Mouse (Mus musculus) intestine, embryonic 14.5 days (tissue): ENCODE measurements around the gene Efcab12. TPM values are rescaled to one million over a fixed set of nuclear protein-coding genes. Genes with fewer than 3 reads are reported as not detected.

Source experiments
- ATAC-seq: fragments of 200-750 bp; cut with Nextera tagmentation; replicated peaks from 2 replicates; pipeline ENCODE4 v1.8.0; 2017; ENCODE audit warnings: low read depth, moderate number of reproducible peaks, moderate TSS enrichment, moderate library complexity; ENCODE audit not compliant: low FRiP score, low TSS enrichment
- DNase-seq: peaks from one replicate; pipeline ENCODE4 v3.0.0-alpha.2; 2018; ENCODE audit warnings: low spot score
- H3K27ac ChIP-seq: fragments of 300-500 bp; sonication (generic); 2 replicates; pipeline ENCODE4 v1.5.1; 2014; ENCODE audit warnings: low read depth, mild to moderate bottlenecking, control low read depth
- H3K27me3 ChIP-seq: fragments of 300-500 bp; sonication (generic); replicated peaks from 2 replicates; pipeline ENCODE4 v1.6.1; 2014; ENCODE audit warnings: low read length, control low read depth; ENCODE audit not compliant: control insufficient read depth, insufficient read depth
- H3K36me3 ChIP-seq: fragments of 300-500 bp; sonication (generic); 2 replicates; pipeline ENCODE4 v1.6.1; 2014; ENCODE audit warnings: low read length, control low read depth; ENCODE audit not compliant: control insufficient read depth, insufficient read depth
- H3K4me1 ChIP-seq: fragments of 300-500 bp; sonication (generic); replicated peaks from 2 replicates; pipeline ENCODE4 v1.6.1; 2014; ENCODE audit warnings: low read length, control low read depth, mixed read lengths; ENCODE audit not compliant: control insufficient read depth, insufficient read depth
- H3K4me2 ChIP-seq: fragments of 300-500 bp; sonication (generic); 2 replicates; pipeline ENCODE4 v1.6.1; 2014; ENCODE audit warnings: low read length
- H3K4me3 ChIP-seq: fragments of 300-500 bp; sonication (generic); 2 replicates; pipeline ENCODE4 v1.5.1; 2014; ENCODE audit warnings: low read depth, low read length, control low read depth, mixed read lengths
- H3K9ac ChIP-seq: fragments of 300-500 bp; sonication (generic); 2 replicates; pipeline ENCODE4 v1.6.1; 2014; ENCODE audit warnings: mild to moderate bottlenecking, low read length
- H3K9me3 ChIP-seq: fragments of 300-500 bp; sonication (generic); 2 replicates; pipeline ENCODE4 v1.6.1; 2016; ENCODE audit warnings: low read length, control low read depth; ENCODE audit not compliant: control insufficient read depth
- WGBS: fragments of 180-500 bp; shearing (Covaris S2); extraction: QIAGEN DNeasy Blood & Tissue Kit; methylation state at CpG from one replicate; pipeline ENCODE4 v1.1.7; 2014; 5-methylcytosine and 5-hydroxymethylcytosine counted together
- polyA plus RNA-seq: library from polyadenylated mRNA; unstranded; fragments of >200 nt; fragmentation: Nextera tagmentation; extraction: Ambion mirVana; gene quantifications from 2 replicates; pipeline ENCODE4 v1.2.1, GENCODE M21; 2014

Efcab12 gene
- polyA plus RNA-seq, 1 experiment from 2014 or later = 0.69 TPM

DNA sequence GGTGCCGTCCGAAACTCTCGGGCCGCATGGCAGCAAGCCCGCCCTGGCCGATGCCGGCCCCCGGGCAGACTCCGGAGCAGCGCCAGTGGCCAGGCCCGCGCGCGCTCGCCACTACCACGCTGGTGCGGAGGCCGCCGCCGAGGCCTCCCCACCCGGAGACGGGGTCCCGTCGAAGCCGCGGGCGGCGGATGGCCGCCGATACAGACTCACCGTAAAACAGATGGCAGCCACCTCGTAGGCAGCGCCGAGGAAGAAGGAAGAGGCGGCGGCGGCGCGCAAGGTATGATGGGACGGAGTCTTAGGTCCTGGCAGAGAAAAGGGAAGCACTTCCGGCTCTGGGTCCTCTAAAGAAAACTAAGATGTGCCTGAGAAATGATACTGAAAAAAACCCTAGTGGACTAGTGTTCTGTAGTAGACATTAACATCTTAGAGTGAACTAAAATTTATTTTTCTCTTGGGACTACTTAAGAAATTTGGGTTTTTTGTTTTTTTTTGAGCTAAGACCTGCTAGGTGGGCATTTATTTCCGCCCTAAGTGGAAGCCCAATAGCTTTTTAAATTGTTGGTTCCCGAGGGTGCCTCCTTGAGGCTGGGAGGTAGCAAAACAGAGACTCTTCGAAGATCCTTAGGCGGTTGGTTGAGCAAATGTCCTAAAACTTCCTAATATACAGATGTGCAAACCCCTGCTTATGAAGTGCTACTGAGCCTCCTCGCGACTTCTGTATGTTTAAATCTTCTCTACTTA is 29.6 kb downstream of the Efcab12 start, which contains the start of gene Rpl32:
Rpl32 (minus strand) TSS at position 260 of the 744 bp plus-strand sequence.
- no peaks in the 10 kb centered on the region for H3K9me3 ChIP-seq
- under 1% methylated on average over 47 of the region's 47 CpGs for WGBS
- H3K4me2 ChIP-seq = peak within 1 kb of the TSS; percentile 98
- H3K36me3 ChIP-seq = peaks cover 40% of the 10 kb centered on the region
- peak within 1 kb of the TSS; percentile 100 for H3K4me3 ChIP-seq
- ATAC-seq (peak; percentile 81), DNase-seq (peak; percentile 95)
- H3K27me3 ChIP-seq = no peaks in the 10 kb centered on the region
- H3K27ac ChIP-seq = peak within 1 kb of the TSS; percentile 97
- peaks cover 17% of the 10 kb centered on the region for H3K4me1 ChIP-seq
- peak within 1 kb of the TSS; percentile 100 for H3K9ac ChIP-seq

DNA sequence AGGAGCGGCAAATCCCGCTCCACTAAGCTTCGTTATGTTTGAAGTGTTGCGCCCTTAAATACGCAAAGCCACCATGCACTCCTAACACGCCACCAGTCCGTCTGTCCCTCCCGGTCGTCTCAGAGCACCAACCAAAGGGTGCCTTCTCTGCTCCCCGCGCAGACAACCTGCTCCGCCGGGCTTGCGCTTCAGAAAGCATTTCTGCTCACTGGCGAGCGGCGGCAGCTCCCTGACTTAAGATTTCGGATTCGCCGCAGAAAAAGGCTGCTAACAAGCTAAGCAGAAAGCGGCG is 30.1 kb downstream of the Efcab12 start:
- WGBS = under 1% methylated on average over 22 of the region's 22 CpGs
- peak overlapping the region; percentile 97 for H3K27ac ChIP-seq
- H3K4me2 ChIP-seq = peak overlapping the region; percentile 98
- peaks cover 17% of the 10 kb centered on the region for H3K4me1 ChIP-seq
- H3K4me3 ChIP-seq = peak overlapping the region; percentile 100
- H3K9ac ChIP-seq = peak overlapping the region; percentile 100
- H3K27me3 ChIP-seq = no peaks in the 10 kb centered on the region
- ATAC-seq = no peak
- H3K36me3 ChIP-seq = peaks cover 43% of the 10 kb centered on the region
- no peak for DNase-seq
- no peaks in the 10 kb centered on the region for H3K9me3 ChIP-seq

DNA sequence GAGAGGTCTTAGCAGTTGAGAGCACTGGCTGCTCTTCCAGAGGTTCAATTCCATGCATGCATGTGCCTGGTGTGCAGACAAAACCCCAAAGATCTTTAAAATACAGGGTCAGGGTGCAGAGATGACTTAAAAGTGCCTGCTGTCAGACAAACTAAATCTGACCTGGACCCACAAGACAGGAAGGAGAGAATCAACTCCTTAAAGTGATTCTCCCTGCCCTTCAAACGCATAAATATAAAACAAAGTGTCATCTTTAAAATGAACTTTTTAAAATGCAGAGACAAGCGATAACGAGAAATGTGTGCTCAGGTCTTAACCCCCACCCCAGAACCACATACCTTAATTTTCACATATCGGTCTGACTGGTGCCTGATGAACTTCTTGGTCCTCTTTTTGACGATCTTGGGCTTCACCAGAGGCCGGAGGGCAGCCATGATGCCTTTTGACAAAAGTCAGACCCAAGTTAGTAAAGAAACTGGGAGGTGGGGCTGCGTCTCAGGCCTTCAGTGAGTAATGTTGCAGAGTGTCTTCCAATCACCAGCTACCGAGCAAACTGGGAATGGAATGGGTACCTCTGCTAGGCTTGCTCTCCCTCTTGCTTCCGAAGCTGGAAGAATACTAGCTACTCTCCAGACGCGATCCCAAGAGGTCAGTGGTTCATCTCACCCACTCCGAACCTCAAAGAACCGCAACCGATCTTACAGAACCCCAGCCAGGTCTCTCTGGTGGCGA is 30.6 kb downstream of the Efcab12 start:
- H3K4me2 ChIP-seq = peak overlapping the region; percentile 98
- H3K36me3 ChIP-seq = peaks cover 47% of the 10 kb centered on the region
- peaks cover 17% of the 10 kb centered on the region for H3K4me1 ChIP-seq
- peak; percentile 75 for DNase-seq
- peak overlapping the region; percentile 100 for H3K9ac ChIP-seq
- ATAC-seq = no peak
- H3K4me3 ChIP-seq = peak overlapping the region; percentile 100
- no peaks in the 10 kb centered on the region for H3K9me3 ChIP-seq
- WGBS = 4% methylated on average over 15 of the region's 15 CpGs
- no peaks in the 10 kb centered on the region for H3K27me3 ChIP-seq
- H3K27ac ChIP-seq = peak overlapping the region; percentile 97

DNA sequence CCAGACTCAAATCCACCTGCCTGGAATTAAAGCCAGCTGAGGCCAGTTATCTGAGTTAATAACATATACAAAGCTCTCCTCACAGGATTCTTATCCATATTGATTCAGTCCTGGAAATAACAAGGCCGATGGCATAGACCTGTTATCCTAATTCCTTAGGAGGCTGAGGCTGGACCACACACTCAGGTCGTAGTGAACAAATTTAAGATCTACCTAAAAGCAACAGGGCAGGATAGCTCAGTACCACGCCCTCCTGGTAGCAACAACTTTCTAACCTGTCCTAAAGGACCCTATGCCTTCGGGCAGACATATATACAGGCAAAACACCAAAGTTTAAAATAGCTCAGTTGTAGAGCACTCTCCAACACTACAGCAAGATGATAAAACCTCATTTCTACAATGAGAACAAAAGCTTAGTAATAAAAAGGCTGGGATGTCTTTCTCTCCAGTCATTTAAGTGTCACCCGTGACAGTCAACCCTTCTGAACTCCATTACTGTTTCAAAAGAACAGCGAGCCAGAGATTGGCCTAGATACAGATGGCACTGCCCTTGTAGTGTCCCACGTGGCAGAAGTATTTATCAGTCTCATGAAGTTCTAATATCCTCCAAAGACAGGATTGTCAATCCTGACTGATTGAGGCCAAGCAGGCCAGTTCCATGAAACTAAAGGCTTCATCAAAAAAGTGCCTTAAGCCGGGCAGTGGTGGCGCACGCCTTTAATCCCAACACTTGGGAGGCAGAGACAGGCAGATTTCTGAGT is 33.6 kb downstream of the Efcab12 start:
- Histone ChIP-seq H3K4me1 (peaks cover 17% of the 10 kb centered on the region), H3K27ac (no peak overlapping the region), H3K4me2 (no peak overlapping the region), H3K4me3 (no peak overlapping the region), H3K36me3 (peaks cover 77% of the 10 kb centered on the region), H3K27me3 (no peaks in the 10 kb centered on the region), H3K9ac (no peak overlapping the region), H3K9me3 (no peaks in the 10 kb centered on the region)
- no peak for ATAC-seq
- 72% methylated on average over 10 of the region's 10 CpGs for WGBS
- no peak for DNase-seq

DNA sequence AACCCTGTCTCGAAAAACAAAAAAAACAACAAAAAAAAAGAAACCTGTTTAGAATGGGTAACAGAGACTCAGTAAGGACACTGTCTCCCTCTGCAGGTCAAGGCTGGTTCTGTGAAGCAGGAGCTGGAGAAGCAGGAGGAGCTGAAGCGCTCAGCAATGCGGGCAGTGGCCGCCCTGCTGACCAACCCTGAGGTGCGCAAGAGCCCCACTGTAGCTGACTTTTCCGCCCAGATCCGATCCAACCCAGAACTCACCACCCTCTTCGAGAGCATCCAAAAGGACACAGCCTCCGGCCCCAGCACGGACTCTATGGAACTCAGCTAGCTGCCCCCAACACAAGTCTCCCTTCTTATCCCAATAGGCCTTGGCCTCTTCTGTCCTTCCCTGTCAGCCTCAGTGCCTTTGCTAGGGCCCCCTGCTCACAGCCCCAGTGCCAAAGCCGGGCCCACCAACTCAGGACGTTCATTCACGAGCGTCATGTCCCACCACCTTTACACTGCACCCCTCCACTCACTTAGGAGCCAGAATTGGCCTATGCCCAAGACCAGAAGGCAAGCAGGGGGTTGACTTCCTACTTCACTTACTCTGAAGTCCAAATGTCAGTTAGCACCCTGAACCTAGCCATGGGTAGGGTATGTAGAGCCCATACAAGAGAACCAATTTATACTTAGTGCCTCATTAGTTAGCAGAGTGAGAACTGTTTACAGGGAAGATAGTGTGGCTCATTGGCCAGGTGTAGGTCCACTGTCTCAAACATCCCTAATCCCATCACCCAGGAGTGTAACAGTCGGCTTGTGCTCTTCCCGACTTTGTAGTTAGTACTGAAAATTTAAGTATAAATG is 34.5 kb downstream of the Efcab12 start:
- Histone ChIP-seq H3K4me2 (no peak overlapping the region), H3K27me3 (no peaks in the 10 kb centered on the region), H3K36me3 (peaks cover 85% of the 10 kb centered on the region), H3K9ac (no peak overlapping the region), H3K27ac (no peak overlapping the region), H3K4me3 (no peak overlapping the region), H3K9me3 (no peaks in the 10 kb centered on the region), H3K4me1 (peaks cover 17% of the 10 kb centered on the region)
- WGBS = 52% methylated on average over 16 of the region's 16 CpGs
- ATAC-seq (peak; percentile 33; the same call in 1 of the 2 replicates), DNase-seq (peak; percentile 87)

DNA sequence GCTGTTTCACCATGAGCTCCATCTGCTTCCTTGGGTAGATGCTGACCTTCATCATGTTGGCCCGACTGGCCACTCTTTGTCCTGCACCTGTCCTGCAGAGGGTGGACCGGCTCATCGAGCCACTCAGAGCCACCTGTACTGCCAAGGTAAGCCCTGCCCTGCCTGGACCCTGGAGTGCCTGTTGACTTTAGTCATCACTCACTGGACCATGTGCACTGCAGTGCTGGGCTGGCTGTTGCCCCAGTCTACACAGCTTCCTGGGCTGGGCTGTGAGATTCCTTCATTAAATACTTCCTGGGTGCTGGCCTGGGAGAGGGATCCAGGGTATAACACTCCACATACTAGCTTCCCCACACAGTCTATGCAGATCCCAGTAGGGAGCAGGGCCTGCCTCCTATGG is 36.4 kb downstream of the Efcab12 start:
- no peak overlapping the region for H3K27ac ChIP-seq
- no peaks in the 10 kb centered on the region for H3K9me3 ChIP-seq
- 86% methylated on average over 3 of the region's 3 CpGs for WGBS
- no peak for DNase-seq
- H3K9ac ChIP-seq = no peak overlapping the region
- peaks cover 95% of the 10 kb centered on the region for H3K36me3 ChIP-seq
- no peak overlapping the region for H3K4me2 ChIP-seq
- ATAC-seq = no peak
- H3K27me3 ChIP-seq = no peaks in the 10 kb centered on the region
- no peak overlapping the region for H3K4me3 ChIP-seq
- peaks cover 11% of the 10 kb centered on the region for H3K4me1 ChIP-seq

DNA sequence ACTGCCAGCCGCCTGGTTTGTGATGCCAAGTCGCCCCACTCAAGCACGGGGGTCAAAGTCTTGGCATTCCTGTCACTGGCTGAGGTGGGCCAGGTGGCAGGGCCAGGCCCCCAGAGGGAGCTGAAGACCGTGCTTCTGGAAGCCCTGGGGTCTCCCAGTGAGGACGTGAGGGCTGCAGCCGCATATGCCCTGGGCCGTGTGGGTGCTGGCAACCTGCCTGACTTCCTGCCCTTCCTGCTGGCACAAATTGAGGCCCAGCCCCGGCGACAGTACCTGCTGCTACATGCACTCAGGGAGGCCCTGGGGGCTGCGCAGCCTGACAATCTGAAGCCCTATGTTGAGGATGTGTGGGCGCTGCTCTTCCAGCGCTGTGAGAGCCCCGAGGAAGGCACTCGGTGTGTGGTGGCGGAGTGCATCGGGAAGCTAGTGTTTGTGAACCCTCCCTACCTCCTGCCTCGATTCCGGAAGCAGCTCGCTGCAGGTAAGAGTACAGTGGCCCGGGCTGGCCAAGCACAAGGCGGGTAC is 45.5 kb downstream of the Efcab12 start:
- Histone ChIP-seq H3K27me3 (no peaks in the 10 kb centered on the region), H3K36me3 (peaks cover 99% of the 10 kb centered on the region), H3K4me2 (no peak overlapping the region), H3K4me1 (no peaks in the 10 kb centered on the region), H3K4me3 (no peak overlapping the region), H3K9me3 (no peaks in the 10 kb centered on the region), H3K9ac (no peak overlapping the region), H3K27ac (no peak overlapping the region)
- no peak for ATAC-seq
- DNase-seq = no peak
- WGBS = 89% methylated on average over 21 of the region's 21 CpGs
